Mouse (Mus musculus): Measurements from ENCODE around the gene Ap2b1. TPM values are rescaled to one million over a fixed set of nuclear protein-coding genes. Genes with fewer than 3 reads are reported as not detected.
A peak's percentile ranks its signal among the peaks of the same experiment; 100 is the strongest.

Gene Ap2b1
- polyA plus RNA-seq, 1 experiment from 2014 or later: 82.2 TPM

- no peak overlapping the region for H3K27ac ChIP-seq
- 92% methylated on average over 4 of the region's 4 CpGs for WGBS
- no peak overlapping the region for H3K9ac ChIP-seq
- no peaks in the 10 kb centered on the region for H3K9me3 ChIP-seq (replicated peaks)
- H3K4me2 ChIP-seq: no peak overlapping the region
- ATAC-seq: no peak
- H3K27me3 ChIP-seq: no peaks in the 10 kb centered on the region
- no peak overlapping the region for H3K4me3 ChIP-seq
- H3K36me3 ChIP-seq (ENCODE audit: poor library complexity, severe bottlenecking): no peaks in the 10 kb centered on the region
- H3K4me1 ChIP-seq: peaks cover 2% of the 10 kb centered on the region; the same call in 1 of the 2 replicates
Measured at GRCm38 (mm10) chr11:83285627-83286026, 13.2 kb upstream of the Ap2b1 start.

- H3K9me3 ChIP-seq (replicated peaks): no peaks in the 10 kb centered on the region
- 81% methylated on average over 1 of the region's 1 CpGs for WGBS
- H3K4me1 ChIP-seq: peaks cover 7% of the 10 kb centered on the region; the same call in 1 of the 2 replicates
- H3K27ac ChIP-seq: no peak within 1 kb of the TSS
- H3K4me2 ChIP-seq: no peak within 1 kb of the TSS
- H3K27me3 ChIP-seq: no peaks in the 10 kb centered on the region
- no peak within 1 kb of the TSS for H3K9ac ChIP-seq
- ATAC-seq: no peak
- H3K36me3 ChIP-seq (ENCODE audit: poor library complexity, severe bottlenecking): no peaks in the 10 kb centered on the region
- no peak within 1 kb of the TSS for H3K4me3 ChIP-seq
Measured at GRCm38 (mm10) chr11:83286566-83286965, 12.3 kb upstream of the Ap2b1 start, which contains the start of gene Slfn14. Gene Slfn14 (minus strand): TSS chr11:83286726.

DNA sequence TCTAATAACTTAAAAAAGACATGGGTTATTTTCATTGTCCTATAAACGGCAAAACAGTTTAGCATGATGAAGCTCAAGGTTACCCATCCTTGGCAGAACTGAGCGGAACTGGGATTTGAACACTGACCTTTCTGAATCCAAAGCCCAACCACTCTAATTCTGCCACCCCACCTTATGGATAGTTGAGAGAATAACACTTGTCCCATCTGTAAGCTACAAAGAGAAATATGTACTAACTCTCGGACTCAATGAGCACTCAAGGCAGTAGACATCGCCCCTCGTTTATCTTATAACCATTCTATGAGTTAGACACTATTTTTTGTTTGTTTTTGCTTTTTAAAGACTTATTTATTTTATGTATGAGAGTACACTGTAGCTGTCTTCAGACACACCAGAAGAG, 9.8 kb upstream of the Ap2b1 start:
- H3K9ac ChIP-seq: no peak overlapping the region
- H3K36me3 ChIP-seq (ENCODE audit: poor library complexity, severe bottlenecking): no peaks in the 10 kb centered on the region
- no peak overlapping the region for H3K27ac ChIP-seq
- ATAC-seq: no peak
- peaks cover 26% of the 10 kb centered on the region for H3K4me1 ChIP-seq
- H3K4me3 ChIP-seq: no peak overlapping the region
- H3K27me3 ChIP-seq: no peaks in the 10 kb centered on the region
- no peaks in the 10 kb centered on the region for H3K9me3 ChIP-seq (replicated peaks)
- H3K4me2 ChIP-seq: no peak overlapping the region
- WGBS: 93% methylated on average over 5 of the region's 5 CpGs

DNA sequence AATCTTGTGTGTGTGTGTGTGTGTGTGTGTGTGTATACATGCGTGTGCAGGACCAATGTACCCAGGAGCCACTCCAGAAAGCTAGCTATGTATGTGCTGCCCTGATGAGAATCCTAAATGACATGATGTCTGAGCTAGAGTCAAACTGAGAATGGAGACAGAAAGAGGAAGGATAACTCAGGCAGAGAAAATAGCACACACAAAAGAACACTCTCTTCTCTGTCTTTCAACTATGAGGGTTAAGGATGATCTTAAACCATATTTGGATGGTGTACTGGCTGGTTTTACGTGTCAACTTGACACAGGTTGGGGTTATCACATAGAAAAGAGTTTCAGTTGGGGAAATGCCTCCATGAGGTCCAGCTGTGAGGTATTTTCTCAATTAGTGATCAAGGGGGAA, 9.2 kb upstream of the Ap2b1 start:
- Histone ChIP-seq H3K4me2 (no peak overlapping the region), H3K4me1 (peaks cover 29% of the 10 kb centered on the region), H3K9ac (no peak overlapping the region), H3K27me3 (no peaks in the 10 kb centered on the region), H3K4me3 (no peak overlapping the region), H3K27ac (no peak overlapping the region), H3K9me3 (replicated peaks) (no peaks in the 10 kb centered on the region), H3K36me3 (ENCODE audit: poor library complexity, severe bottlenecking) (no peaks in the 10 kb centered on the region)
- no peak for ATAC-seq
- 82% methylated on average over 2 of the region's 2 CpGs for WGBS

DNA sequence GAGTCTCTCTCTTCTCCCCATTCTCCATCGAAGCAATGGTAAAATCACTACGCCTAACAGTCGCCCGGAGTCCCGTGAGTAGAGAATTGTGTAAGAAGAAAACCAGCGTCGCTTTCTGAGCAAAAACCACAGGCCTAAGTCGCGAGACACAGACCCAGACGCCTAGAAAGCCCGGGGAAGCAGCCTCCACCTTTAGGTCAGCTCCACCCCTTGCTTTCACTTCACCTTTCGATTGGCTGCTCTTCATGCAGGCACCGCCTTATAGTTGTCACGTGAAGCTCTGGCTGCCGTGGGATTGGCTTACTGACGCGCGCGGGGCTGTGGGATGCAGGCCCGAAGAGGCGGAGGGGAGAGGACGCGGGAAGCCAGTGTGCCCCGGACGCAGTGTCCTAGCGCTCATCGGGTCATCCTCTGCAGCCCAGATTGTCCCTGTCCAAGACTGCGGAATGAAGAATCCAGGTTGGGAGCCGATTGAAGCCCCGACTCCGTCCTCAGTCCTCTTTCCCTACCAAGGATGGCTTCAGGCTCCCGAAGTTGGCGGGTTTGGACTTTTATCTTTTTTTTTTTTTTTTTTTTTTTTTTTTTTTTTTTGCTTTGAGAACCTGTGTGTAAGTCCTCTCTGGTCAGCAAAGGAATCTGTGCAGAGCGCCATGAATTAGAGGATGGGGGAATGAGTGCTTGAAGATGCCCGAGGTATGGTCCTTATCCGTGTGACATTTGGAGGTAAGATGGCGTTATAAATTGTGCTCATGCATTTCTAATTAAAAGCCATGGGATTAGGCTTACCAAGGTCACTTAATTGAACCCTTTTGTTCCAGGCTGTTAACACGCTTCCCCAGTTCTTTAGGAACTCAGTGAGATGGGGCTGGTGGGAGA, 7.2 kb upstream of the Ap2b1 start:
- H3K36me3 ChIP-seq (ENCODE audit: poor library complexity, severe bottlenecking): peaks cover 16% of the 10 kb centered on the region
- peak overlapping the region; percentile 66 for H3K4me3 ChIP-seq
- H3K9ac ChIP-seq: peak overlapping the region; percentile 74
- WGBS: under 1% methylated on average over 36 of the region's 38 CpGs
- peaks cover 32% of the 10 kb centered on the region for H3K4me1 ChIP-seq
- H3K27me3 ChIP-seq: no peaks in the 10 kb centered on the region
- no peaks in the 10 kb centered on the region for H3K9me3 ChIP-seq (replicated peaks)
- peak overlapping the region; percentile 91 for H3K4me2 ChIP-seq
- peak overlapping the region; percentile 52; the same call in 1 of the 2 replicates for H3K27ac ChIP-seq
- peak; percentile 100 for ATAC-seq

DNA sequence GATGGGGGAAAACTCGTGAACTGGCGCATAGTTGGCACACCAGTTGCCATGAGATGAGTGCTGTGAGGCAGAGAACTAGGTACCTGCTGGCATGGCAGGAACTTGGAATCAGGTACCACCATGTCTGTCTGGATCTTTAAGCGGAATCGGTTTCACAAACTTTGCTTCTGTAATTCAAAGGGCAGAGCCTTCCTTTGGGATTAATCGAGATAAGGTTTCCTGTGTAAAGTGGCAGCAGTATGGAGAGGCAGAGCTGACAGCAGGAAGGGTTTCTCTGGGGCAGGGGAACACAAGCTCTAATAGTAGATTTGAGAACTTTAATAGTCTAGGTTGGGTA, 6.6 kb upstream of the Ap2b1 start:
- 3% methylated on average over 5 of the region's 5 CpGs for whole genome bisulfite sequencing
- no peak for ATAC-seq
- peak overlapping the region; percentile 66 for H3K4me3 ChIP-seq
- H3K27me3 ChIP-seq: no peaks in the 10 kb centered on the region
- 0 out of 2 replicates have a peak overlapping the region, but pooled peaks have one; percentile 52 for H3K27ac ChIP-seq
- H3K4me2 ChIP-seq: peak overlapping the region; percentile 91
- peak overlapping the region; percentile 74 for H3K9ac ChIP-seq
- H3K4me1 ChIP-seq: peaks cover 35% of the 10 kb centered on the region
- peaks cover 18% of the 10 kb centered on the region for H3K36me3 ChIP-seq (ENCODE audit: poor library complexity, severe bottlenecking)
- H3K9me3 ChIP-seq (replicated peaks): no peaks in the 10 kb centered on the region

- Histone ChIP-seq H3K27ac (no peak overlapping the region), H3K4me2 (peak overlapping the region; percentile 91), H3K4me1 (peaks cover 44% of the 10 kb centered on the region), H3K27me3 (no peaks in the 10 kb centered on the region), H3K9me3 (replicated peaks) (no peaks in the 10 kb centered on the region), H3K9ac (peak overlapping the region; percentile 74), H3K4me3 (peak overlapping the region; percentile 66), H3K36me3 (ENCODE audit: poor library complexity, severe bottlenecking) (peaks cover 18% of the 10 kb centered on the region)
- no peak for ATAC-seq
- 88% methylated on average over 1 of the region's 1 CpGs for WGBS
Measured at GRCm38 (mm10) chr11:83293182-83293581, 5.6 kb upstream of the Ap2b1 start.

DNA sequence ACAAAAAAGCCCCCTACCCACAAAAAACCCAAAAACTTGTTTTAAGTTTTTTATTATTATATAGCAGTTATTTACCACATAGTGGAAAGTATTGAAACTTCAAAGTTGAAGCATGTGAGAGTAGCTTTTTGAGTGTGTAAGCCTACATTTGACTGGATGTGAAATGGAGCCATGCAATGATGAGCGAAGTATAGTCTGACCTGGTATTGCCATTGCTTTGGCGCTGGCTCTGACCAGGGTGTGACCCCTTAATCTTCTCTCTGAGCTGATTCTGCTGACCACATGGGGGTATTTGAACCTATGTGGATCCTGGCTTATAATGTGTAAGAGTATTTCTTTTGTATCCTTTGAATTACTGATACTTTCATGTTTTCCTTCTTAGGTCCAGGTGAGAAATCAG, 4.7 kb upstream of the Ap2b1 start:
- peaks cover 45% of the 10 kb centered on the region for H3K4me1 ChIP-seq

GRCm38 (mm10) chr11:83297816-83298215, 1.0 kb upstream of the Ap2b1 start:
- Histone ChIP-seq H3K27ac (no peak overlapping the region), H3K4me1 (peaks cover 34% of the 10 kb centered on the region), H3K36me3 (ENCODE audit: poor library complexity, severe bottlenecking) (peaks cover 18% of the 10 kb centered on the region), H3K4me2 (peak overlapping the region; percentile 61), H3K27me3 (no peaks in the 10 kb centered on the region), H3K4me3 (peak overlapping the region; percentile 73), H3K9me3 (replicated peaks) (no peaks in the 10 kb centered on the region), H3K9ac (peak overlapping the region; percentile 82; the same call in 1 of the 2 replicates)
- 82% methylated on average over 6 of the region's 6 CpGs for WGBS
- no peak for ATAC-seq

More for the DNA sequence above, 4.7 kb upstream of the Ap2b1 start:
- Histone ChIP-seq H3K27ac (no peak overlapping the region), H3K9ac (no peak overlapping the region), H3K4me2 (peak overlapping the region; percentile 91), H3K9me3 (replicated peaks) (no peaks in the 10 kb centered on the region), H3K27me3 (no peaks in the 10 kb centered on the region), H3K4me3 (0 out of 2 replicates have a peak overlapping the region, but pooled peaks have one; percentile 15), H3K36me3 (ENCODE audit: poor library complexity, severe bottlenecking) (peaks cover 18% of the 10 kb centered on the region)
- ATAC-seq: no peak
- 81% methylated on average over 2 of the region's 2 CpGs for whole genome bisulfite sequencing

GRCm38 (mm10) chr11:83299724-83300123, 900 bp downstream of the Ap2b1 start:
- H3K9me3 ChIP-seq (replicated peaks): no peaks in the 10 kb centered on the region
- H3K27me3 ChIP-seq: no peaks in the 10 kb centered on the region
- H3K36me3 ChIP-seq (ENCODE audit: poor library complexity, severe bottlenecking): peaks cover 18% of the 10 kb centered on the region
- 94% methylated on average over 9 of the region's 9 CpGs for WGBS
- no peak overlapping the region for H3K27ac ChIP-seq
- H3K4me1 ChIP-seq: peaks cover 36% of the 10 kb centered on the region
- H3K4me2 ChIP-seq: no peak overlapping the region
- no peak overlapping the region for H3K4me3 ChIP-seq
- ATAC-seq: no peak
- H3K9ac ChIP-seq: no peak overlapping the region

GRCm38 (mm10) chr11:83301431-83301831, 2.6 kb downstream of the Ap2b1 start:
- Histone ChIP-seq H3K4me1 (peaks cover 43% of the 10 kb centered on the region), H3K9me3 (replicated peaks) (no peaks in the 10 kb centered on the region), H3K4me2 (no peak overlapping the region; the same call in 1 of the 2 replicates)

DNA sequence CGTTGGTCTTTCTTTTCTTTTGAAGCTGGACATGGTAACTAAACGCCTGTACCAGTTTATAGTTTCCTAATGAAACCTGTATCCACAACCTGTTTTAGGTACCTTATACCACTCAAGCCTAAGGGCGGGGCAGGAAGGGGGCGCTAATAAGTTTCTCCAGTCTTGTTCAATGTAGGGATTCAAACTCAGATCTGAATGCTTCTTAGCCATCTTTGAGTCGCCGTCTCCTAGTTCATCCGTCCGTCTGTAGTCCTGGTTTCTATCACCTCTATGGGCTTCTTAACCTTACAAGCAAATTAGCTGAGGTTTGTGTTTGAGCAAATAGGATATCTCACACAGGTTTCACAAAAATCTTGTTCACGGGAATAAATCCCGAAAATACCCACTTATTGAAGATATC, 3.3 kb downstream of the Ap2b1 start:
- WGBS: 8% methylated on average over 10 of the region's 10 CpGs
- ATAC-seq: no peak
- H3K4me1 ChIP-seq: peaks cover 48% of the 10 kb centered on the region

More at GRCm38 (mm10) chr11:83301431-83301831, 2.6 kb downstream of the Ap2b1 start:
- H3K4me3 ChIP-seq: no peak overlapping the region
- no peak overlapping the region for H3K9ac ChIP-seq
- 64% methylated on average over 2 of the region's 2 CpGs for WGBS
- H3K27ac ChIP-seq: no peak overlapping the region
- ATAC-seq: no peak
- H3K27me3 ChIP-seq: no peaks in the 10 kb centered on the region
- peaks cover 4% of the 10 kb centered on the region for H3K36me3 ChIP-seq (ENCODE audit: poor library complexity, severe bottlenecking)

More for the DNA sequence above, 3.3 kb downstream of the Ap2b1 start:
- peak overlapping the region; percentile 93 for H3K4me3 ChIP-seq
- peak overlapping the region; percentile 95 for H3K9ac ChIP-seq
- H3K27me3 ChIP-seq: no peaks in the 10 kb centered on the region
- H3K36me3 ChIP-seq (ENCODE audit: poor library complexity, severe bottlenecking): no peaks in the 10 kb centered on the region
- peak overlapping the region; percentile 80 for H3K4me2 ChIP-seq
- peak overlapping the region; percentile 95 for H3K27ac ChIP-seq
- no peaks in the 10 kb centered on the region for H3K9me3 ChIP-seq (replicated peaks)
